Mouse (Mus musculus) hindbrain, embryonic 11.5 days (tissue): Measurements from ENCODE around the gene Epc2. TPM values are rescaled to one million over a fixed set of nuclear protein-coding genes. Genes with fewer than 3 reads are reported as not detected.

Experiments
- ATAC-seq: fragments of 200-750 bp; cut with Nextera tagmentation; 2 replicates; pipeline ENCODE4 v1.8.0; 2017; ENCODE audit warnings: mild to moderate bottlenecking, moderate TSS enrichment, moderate library complexity; ENCODE audit not compliant: low FRiP score
- DNase-seq: peaks from one replicate; pipeline ENCODE4 v3.0.0-alpha.2; 2015; ENCODE audit warnings: low spot score
- H3K27ac ChIP-seq: fragments of 300-500 bp; sonication (generic); 2 replicates; pipeline ENCODE4 v1.5.1; 2014; ENCODE audit warnings: mild to moderate bottlenecking, low read depth, low read length
- H3K27me3 ChIP-seq: fragments of 300-500 bp; sonication (generic); 2 replicates; pipeline ENCODE4 v1.6.1; 2014; ENCODE audit warnings: mild to moderate bottlenecking, low read length, moderate library complexity, mixed read lengths; ENCODE audit not compliant: control insufficient read depth, insufficient read depth
- H3K36me3 ChIP-seq: fragments of 300-500 bp; sonication (generic); 2 replicates; pipeline ENCODE4 v1.6.1; 2014; ENCODE audit warnings: mild to moderate bottlenecking, low read length, moderate library complexity, mixed read lengths; ENCODE audit not compliant: control insufficient read depth, insufficient read depth
- H3K4me1 ChIP-seq: fragments of 300-500 bp; sonication (generic); replicated peaks from 2 replicates; pipeline ENCODE4 v1.6.1; 2014; ENCODE audit warnings: low read length, mixed read lengths; ENCODE audit not compliant: control insufficient read depth, insufficient read depth
- H3K4me2 ChIP-seq: fragments of 300-500 bp; sonication (generic); replicated peaks from 2 replicates; pipeline ENCODE4 v1.6.1; 2014; ENCODE audit warnings: mild to moderate bottlenecking, low read depth, low read length
- H3K4me3 ChIP-seq: fragments of 300-500 bp; sonication (generic); 2 replicates; pipeline ENCODE4 v1.5.1; 2014; ENCODE audit warnings: low read depth, low read length
- H3K9ac ChIP-seq: fragments of 300-500 bp; sonication (generic); 2 replicates; pipeline ENCODE4 v1.6.1; 2014; ENCODE audit warnings: low read depth, low read length
- H3K9me3 ChIP-seq: fragments of 300-500 bp; sonication (generic); 2 replicates; pipeline ENCODE4 v1.6.1; 2016; ENCODE audit warnings: low read length; ENCODE audit not compliant: control insufficient read depth
- WGBS: fragments of 180-500 bp; shearing (Covaris S2); extraction: QIAGEN DNeasy Blood & Tissue Kit; methylation state at CpG from one replicate; pipeline ENCODE4 v1.1.7; 2014; 5-methylcytosine and 5-hydroxymethylcytosine counted together
- polyA plus RNA-seq: library from polyadenylated mRNA; unstranded; fragments of >200 nt; fragmentation: Nextera tagmentation; extraction: Ambion mirVana; gene quantifications from 2 replicates; pipeline ENCODE4 v1.2.1, GENCODE M21; 2014

Epc2 gene
- polyA plus RNA-seq = 16.6 and 17.0 TPM in 2 replicates

DNA sequence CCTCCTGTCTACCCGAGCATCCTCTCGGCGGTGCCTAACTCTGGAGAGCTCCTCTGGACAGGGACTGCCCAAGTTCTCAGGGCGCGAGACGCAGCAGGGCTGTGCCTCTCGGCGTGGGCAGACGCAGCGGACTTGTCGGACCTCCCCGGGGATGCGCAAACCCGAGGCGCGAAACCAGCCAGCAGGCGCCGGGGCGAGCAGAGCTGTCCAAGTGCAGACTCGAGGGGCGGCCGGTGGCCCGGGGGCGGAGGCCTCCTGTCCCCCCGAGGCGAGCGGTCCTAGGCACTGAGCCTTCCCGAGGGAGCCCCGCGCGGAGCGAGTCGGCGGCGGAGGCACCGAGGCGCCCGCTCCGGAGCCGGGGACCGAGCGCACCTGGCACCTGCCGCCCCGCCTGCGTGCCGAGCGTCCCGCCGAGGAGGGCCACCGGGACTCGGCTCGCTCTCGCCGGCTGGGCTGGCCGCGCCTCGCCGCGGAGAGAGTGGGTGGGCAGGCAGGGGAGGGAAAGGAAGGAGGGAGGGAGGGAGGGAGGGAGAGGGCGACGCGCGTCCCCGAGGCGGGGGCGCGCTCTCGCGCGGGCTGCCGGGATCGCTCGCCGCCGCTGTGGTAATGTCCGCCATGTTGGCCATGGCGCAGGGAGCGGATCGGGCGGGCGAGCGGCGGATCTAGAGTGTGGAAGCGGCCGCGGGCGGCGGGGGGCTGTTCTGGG is at the start of gene Epc2:
Epc2 (plus strand) TSS at position 556 of the 706 bp plus-strand sequence.
- WGBS = under 1% methylated on average over 56 of the region's 88 CpGs
- Histone ChIP-seq H3K27me3 (no peaks in the 10 kb centered on the region), H3K4me3 (peak within 1 kb of the TSS; percentile 91), H3K4me2 (peak within 1 kb of the TSS; percentile 85), H3K9me3 (no peaks in the 10 kb centered on the region), H3K4me1 (no peaks in the 10 kb centered on the region; the same call in 1 of the 2 replicates), H3K36me3 (no peaks in the 10 kb centered on the region), H3K9ac (peak within 1 kb of the TSS; percentile 98), H3K27ac (peak within 1 kb of the TSS; percentile 100)
- DNase-seq = peak; percentile 94
- ATAC-seq = peak; percentile 87

DNA sequence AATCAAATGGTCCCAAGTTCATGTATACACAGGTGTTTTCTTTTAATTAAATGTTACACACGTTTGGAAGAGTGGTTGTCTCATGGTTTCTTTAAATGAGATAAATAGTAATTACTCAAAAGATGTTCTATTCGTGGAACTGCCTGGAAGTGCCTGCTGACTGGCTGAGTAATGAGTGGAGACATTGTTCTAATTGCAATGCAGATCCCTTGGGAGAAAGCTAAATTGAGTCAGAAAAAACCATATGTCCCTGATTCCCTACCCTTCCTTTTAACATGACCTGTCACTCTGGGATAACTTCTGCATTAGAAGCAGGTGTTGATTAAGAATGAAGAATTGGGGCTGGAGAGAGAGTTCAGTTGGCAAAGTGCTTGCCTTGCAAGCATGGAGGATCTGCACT is 45.3 kb upstream of the Epc2 start:
- Histone ChIP-seq H3K4me3 (no peak overlapping the region), H3K9me3 (no peaks in the 10 kb centered on the region), H3K4me2 (no peak overlapping the region), H3K27ac (no peak overlapping the region), H3K9ac (no peak overlapping the region), H3K36me3 (no peaks in the 10 kb centered on the region), H3K27me3 (no peaks in the 10 kb centered on the region), H3K4me1 (no peaks in the 10 kb centered on the region)
- no peak for DNase-seq
- 28% methylated on average over 2 of the region's 2 CpGs for WGBS
- peak; percentile 43; the same call in 1 of the 2 replicates for ATAC-seq

DNA sequence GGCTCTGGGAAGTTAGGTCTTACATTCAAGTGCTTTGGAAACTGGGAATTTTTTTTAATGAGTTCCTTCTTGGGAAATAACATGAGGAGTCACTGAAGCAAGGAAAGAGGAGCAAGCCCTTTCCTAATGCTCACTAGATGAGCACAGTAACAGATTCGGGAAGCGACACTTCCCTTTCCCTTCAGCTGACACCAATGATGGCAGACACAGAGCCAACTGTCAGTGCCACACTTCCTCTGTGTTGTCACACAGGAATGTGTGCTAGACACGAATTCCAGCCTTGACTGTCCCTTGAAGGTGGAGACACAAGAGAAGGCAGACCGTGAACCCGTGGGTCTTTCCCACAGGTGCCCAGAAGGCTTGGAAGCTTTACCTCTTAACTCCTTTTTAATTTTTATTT is 39.6 kb upstream of the Epc2 start:
- H3K9ac ChIP-seq = no peak overlapping the region
- DNase-seq (no peak), ATAC-seq (no peak)
- no peaks in the 10 kb centered on the region for H3K27me3 ChIP-seq
- H3K4me3 ChIP-seq = no peak overlapping the region
- H3K4me1 ChIP-seq = no peaks in the 10 kb centered on the region
- H3K36me3 ChIP-seq = no peaks in the 10 kb centered on the region
- no peak overlapping the region for H3K27ac ChIP-seq
- no peaks in the 10 kb centered on the region for H3K9me3 ChIP-seq
- 85% methylated on average over 5 of the region's 5 CpGs for WGBS
- no peak overlapping the region for H3K4me2 ChIP-seq

DNA sequence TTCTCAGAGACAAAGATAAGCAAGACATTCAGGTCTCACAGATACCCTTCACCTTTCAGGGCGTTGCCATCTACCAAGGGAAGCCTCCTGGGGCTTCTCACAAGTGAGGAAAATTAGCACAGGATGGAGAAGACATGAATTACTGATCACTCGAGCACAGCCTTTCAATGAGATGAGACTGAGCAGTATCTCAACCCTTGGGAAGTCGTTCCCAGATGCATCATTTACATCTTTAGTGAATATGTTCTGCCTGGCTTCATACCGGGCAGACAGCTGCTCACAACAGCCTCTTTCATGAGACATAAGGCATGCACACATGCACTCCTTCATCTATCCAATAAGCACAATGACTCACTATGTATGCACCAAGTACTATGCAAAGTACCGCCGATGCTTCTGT is 38.7 kb upstream of the Epc2 start:
- no peaks in the 10 kb centered on the region for H3K4me1 ChIP-seq
- DNase-seq (no peak), ATAC-seq (0 out of 2 replicates have a peak, but pooled peaks have one; percentile 19)
- WGBS = 70% methylated on average over 6 of the region's 6 CpGs
- H3K27ac ChIP-seq = no peak overlapping the region
- H3K36me3 ChIP-seq = no peaks in the 10 kb centered on the region
- H3K27me3 ChIP-seq = no peaks in the 10 kb centered on the region
- no peaks in the 10 kb centered on the region for H3K9me3 ChIP-seq
- no peak overlapping the region for H3K4me2 ChIP-seq
- H3K9ac ChIP-seq = no peak overlapping the region
- no peak overlapping the region for H3K4me3 ChIP-seq

DNA sequence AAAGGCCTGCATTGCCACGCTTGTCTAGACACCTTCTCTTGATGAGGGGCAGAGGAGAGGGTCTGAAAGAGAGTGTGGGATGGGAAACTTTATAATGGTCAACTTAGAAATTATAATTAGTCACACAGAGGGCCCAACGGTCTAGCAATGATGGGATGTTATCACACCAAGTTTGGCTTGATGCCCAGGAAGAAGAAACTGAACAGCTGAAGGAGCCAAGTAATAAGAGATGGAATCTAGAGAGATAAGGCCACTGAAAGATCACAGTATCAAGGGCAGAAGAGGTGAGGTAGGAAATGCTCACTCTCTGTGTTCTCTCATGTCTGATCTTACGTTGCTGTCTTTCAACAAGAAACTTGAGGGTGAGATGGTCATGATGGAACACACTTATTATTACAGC is 35.4 kb upstream of the Epc2 start:
- no peak for DNase-seq
- Histone ChIP-seq H3K9me3 (no peaks in the 10 kb centered on the region), H3K4me2 (no peak overlapping the region), H3K9ac (no peak overlapping the region), H3K4me3 (no peak overlapping the region), H3K27ac (no peak overlapping the region), H3K4me1 (no peaks in the 10 kb centered on the region), H3K27me3 (no peaks in the 10 kb centered on the region), H3K36me3 (no peaks in the 10 kb centered on the region)
- 85% methylated on average over 3 of the region's 3 CpGs for WGBS
- no peak for ATAC-seq

DNA sequence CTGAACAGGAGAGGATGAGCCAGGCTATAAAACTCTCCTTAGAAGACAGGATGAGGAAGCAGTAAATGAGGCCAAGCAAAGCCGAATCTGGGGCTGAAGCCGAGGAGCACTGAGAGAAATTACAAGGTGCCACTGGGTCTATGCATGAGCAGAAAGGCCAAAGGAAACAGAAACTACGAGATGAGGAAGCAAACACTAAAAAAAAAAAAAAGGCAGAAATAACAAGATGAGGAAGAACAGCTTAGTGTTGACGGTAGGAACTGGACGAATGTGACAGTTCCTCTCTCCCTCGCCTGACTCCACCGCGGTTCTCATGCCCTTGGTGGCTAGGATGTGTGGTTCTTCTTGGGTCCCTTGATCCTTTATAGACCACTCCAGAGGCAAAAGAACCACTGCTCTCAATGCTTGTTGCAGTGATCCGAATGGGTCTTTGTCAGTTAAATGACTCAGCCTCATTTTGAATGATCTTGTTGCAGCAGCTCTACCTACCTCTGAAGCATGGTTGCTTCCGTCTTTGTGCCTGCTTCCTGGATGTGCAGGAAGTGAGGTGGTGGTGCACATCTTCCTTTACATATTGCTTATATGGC is 34.2 kb upstream of the Epc2 start:
- H3K9me3 ChIP-seq = no peaks in the 10 kb centered on the region
- no peak overlapping the region for H3K4me3 ChIP-seq
- 88% methylated on average over 10 of the region's 10 CpGs for WGBS
- H3K9ac ChIP-seq = no peak overlapping the region
- no peak for DNase-seq
- H3K4me1 ChIP-seq = no peaks in the 10 kb centered on the region
- H3K4me2 ChIP-seq = no peak overlapping the region
- H3K36me3 ChIP-seq = no peaks in the 10 kb centered on the region
- no peak overlapping the region for H3K27ac ChIP-seq
- ATAC-seq = no peak
- no peaks in the 10 kb centered on the region for H3K27me3 ChIP-seq

DNA sequence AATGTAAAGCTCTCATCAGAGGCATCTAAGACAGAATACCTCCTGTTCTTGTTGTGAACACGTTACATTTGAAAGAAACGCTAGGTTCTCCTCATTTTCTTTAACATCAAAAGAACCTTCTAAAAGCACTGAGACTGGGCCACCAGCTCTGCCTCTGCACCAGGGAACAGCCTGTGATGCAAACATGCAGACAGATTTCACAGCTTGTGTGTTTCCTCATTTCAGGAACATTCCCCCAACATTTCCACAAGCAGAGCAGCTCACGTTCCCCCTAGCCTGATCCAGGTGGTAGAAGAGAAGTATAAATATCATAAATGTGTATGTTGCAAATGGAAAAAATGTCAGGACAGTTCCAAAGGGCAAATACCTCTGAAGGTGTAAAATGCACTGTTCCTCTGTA is 30.9 kb upstream of the Epc2 start:
- Histone ChIP-seq H3K4me2 (no peak overlapping the region), H3K27me3 (no peaks in the 10 kb centered on the region), H3K9me3 (no peaks in the 10 kb centered on the region), H3K36me3 (no peaks in the 10 kb centered on the region), H3K4me3 (no peak overlapping the region), H3K9ac (no peak overlapping the region), H3K4me1 (no peaks in the 10 kb centered on the region), H3K27ac (no peak overlapping the region)
- DNase-seq = no peak
- ATAC-seq = no peak
- WGBS = 82% methylated on average over 3 of the region's 3 CpGs

DNA sequence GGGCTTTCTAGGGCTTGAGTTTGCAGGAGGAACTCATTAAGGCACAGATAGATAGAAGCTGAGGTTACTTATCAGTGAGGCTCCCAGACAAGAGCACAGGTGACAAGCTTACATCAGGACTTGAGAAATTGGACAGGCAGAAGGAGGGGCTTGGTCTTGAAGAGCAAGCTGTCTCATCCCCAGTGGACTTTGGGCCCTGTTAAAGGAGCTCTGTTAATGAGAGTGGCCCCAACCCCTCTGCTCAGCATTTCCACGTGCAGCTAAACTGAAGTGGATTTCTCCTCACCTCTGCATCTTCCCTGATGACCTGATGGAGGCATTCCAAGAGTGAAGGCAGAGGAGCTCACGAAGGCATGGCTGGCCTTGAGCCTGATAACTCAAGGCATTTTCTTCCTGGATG is 27.4 kb upstream of the Epc2 start:
- Histone ChIP-seq H3K4me3 (no peak overlapping the region), H3K9ac (no peak overlapping the region), H3K27ac (no peak overlapping the region), H3K36me3 (no peaks in the 10 kb centered on the region), H3K4me1 (no peaks in the 10 kb centered on the region), H3K27me3 (no peaks in the 10 kb centered on the region), H3K9me3 (no peaks in the 10 kb centered on the region), H3K4me2 (no peak overlapping the region)
- no peak for ATAC-seq
- WGBS = 70% methylated on average over 2 of the region's 2 CpGs
- no peak for DNase-seq

DNA sequence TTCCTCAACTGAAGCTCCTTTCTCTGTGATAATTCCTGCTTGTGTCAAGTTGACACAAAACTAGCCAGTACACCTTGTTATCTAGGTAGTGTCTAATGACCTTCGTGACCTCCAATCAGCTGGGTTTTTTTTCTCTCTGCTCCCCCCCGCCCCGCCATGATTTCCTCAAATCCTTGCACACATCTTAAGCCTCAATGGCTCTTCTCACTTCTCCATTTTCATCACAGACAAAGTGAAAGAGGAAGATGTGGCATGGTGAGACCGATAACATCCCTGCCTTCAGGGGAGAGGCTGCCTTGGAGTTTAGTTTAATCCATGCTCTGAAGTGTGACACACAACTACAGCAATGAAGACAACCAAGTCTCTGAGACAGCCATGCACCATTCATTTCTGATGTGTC is 26.5 kb upstream of the Epc2 start:
- WGBS = 81% methylated on average over 4 of the region's 4 CpGs
- Histone ChIP-seq H3K4me3 (no peak overlapping the region), H3K36me3 (no peaks in the 10 kb centered on the region), H3K4me1 (no peaks in the 10 kb centered on the region), H3K9ac (no peak overlapping the region), H3K4me2 (no peak overlapping the region), H3K9me3 (no peaks in the 10 kb centered on the region), H3K27ac (no peak overlapping the region), H3K27me3 (no peaks in the 10 kb centered on the region)
- ATAC-seq (no peak), DNase-seq (no peak)
